Mouse (Mus musculus): ENCODE data around the gene Inhbc. TPM values are rescaled to one million over a fixed set of nuclear protein-coding genes. Genes with fewer than 3 reads are reported as not detected.
A peak's percentile ranks its signal among the peaks of the same experiment; 100 is the strongest.
"Not testable (repeated sequence)": the region's sequence is repeated elsewhere in the genome, so short reads cannot be mapped to it uniquely, and the experiment has no call there.

Inhbc gene
- polyA plus RNA-seq, 1 experiment from 2014 or later = not detected

- peaks cover 20% of the 10 kb centered on the region for H3K4me1 ChIP-seq (replicated peaks)
- peak overlapping the region; percentile 81 for H3K4me2 ChIP-seq
- peaks cover 24% of the 10 kb centered on the region for H3K36me3 ChIP-seq
- peak overlapping the region; percentile 92 for H3K9ac ChIP-seq
- no peaks in the 10 kb centered on the region for H3K27me3 ChIP-seq
- ATAC-seq (ENCODE audit: low FRiP score, low read depth) = peak; percentile 58
- H3K9me3 ChIP-seq = no peaks in the 10 kb centered on the region
- peak overlapping the region; percentile 78 for H3K27ac ChIP-seq (replicated peaks)
- peak overlapping the region; percentile 91 for H3K4me3 ChIP-seq
- WGBS = 39% methylated on average over 23 of the region's 23 CpGs
These were observed 59.4 kb downstream of the Inhbc start for GRCm38 (mm10) chr10:127310523-127311475.

DNA sequence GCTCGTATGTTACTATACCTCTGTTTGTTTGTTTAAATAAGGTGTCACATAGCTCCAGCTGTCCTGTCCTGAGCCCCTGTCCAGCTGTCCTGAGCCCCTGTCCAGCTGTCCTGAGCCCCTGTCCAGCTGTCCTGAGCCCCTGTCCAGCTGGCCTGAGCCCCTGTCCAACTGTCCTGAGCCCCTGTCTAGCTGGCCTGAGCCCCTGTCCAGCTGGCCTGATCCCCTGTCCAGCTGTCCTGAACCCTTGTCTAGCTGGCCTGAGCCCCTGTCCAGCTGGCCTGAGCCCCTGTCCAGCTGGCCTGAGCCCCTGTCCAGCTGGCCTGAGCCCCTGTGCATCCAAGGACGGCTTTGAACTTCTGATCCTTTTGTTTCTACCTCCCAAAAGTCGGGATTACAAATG is 61.1 kb downstream of the Inhbc start:
- not testable (repeated sequence) for H3K9ac ChIP-seq; H3K27me3 ChIP-seq; ATAC-seq (ENCODE audit: low FRiP score, low read depth); H3K9me3 ChIP-seq; H3K4me2 ChIP-seq; H3K27ac ChIP-seq (replicated peaks); H3K4me3 ChIP-seq
- Histone ChIP-seq H3K4me1 (replicated peaks) (peaks cover 20% of the 10 kb centered on the region), H3K36me3 (peaks cover 41% of the 10 kb centered on the region)
- WGBS = 86% methylated on average over 3 of the region's 3 CpGs

Other genes starting within 250 kb of the Inhbc start
- gene Os9, start 249.3 kb downstream of the Inhbc start, polyA plus RNA-seq (2015; fragmentation: Nextera tagmentation; extraction: Ambion mirVana) = 125 and 130 TPM in 2 replicates
- 54.0 and 74.6 TPM in 2 replicates for gene B4galnt1, start 205.2 kb downstream of the Inhbc start, polyA plus RNA-seq (2015; fragmentation: Nextera tagmentation; extraction: Ambion mirVana)
- 0.91 and 1.0 TPM in 2 replicates for gene Slc26a10, start 189.8 kb downstream of the Inhbc start, polyA plus RNA-seq (2015; fragmentation: Nextera tagmentation; extraction: Ambion mirVana)
- gene Arhgef25, start 180.3 kb downstream of the Inhbc start, polyA plus RNA-seq (2015; fragmentation: Nextera tagmentation; extraction: Ambion mirVana) = 27.3 and 30.3 TPM in 2 replicates
- 240 and 266 TPM in 2 replicates for gene Dtx3, start 174.7 kb downstream of the Inhbc start, polyA plus RNA-seq (2015; fragmentation: Nextera tagmentation; extraction: Ambion mirVana)
- gene Pip4k2c, start 158.8 kb downstream of the Inhbc start, polyA plus RNA-seq (2015; fragmentation: Nextera tagmentation; extraction: Ambion mirVana) = 19.1 and 19.6 TPM in 2 replicates
- 110 and 114 TPM in 2 replicates for gene Kif5a, start 107.1 kb downstream of the Inhbc start, polyA plus RNA-seq (2015; fragmentation: Nextera tagmentation; extraction: Ambion mirVana)
- 336 and 350 TPM in 2 replicates for gene Dctn2, start 104.1 kb downstream of the Inhbc start, polyA plus RNA-seq (2015; fragmentation: Nextera tagmentation; extraction: Ambion mirVana)
- 16.1 and 17.5 TPM in 2 replicates for gene Mbd6, start 81.4 kb downstream of the Inhbc start, polyA plus RNA-seq (2015; fragmentation: Nextera tagmentation; extraction: Ambion mirVana)
- 115 and 118 TPM in 2 replicates for gene Mars, start 58.6 kb downstream of the Inhbc start, polyA plus RNA-seq (2015; fragmentation: Nextera tagmentation; extraction: Ambion mirVana)
- 0.86 and 1.5 TPM in 2 replicates for gene Arhgap9, start 48.5 kb downstream of the Inhbc start, polyA plus RNA-seq (2015; fragmentation: Nextera tagmentation; extraction: Ambion mirVana)
- gene Gli1, start 28.5 kb downstream of the Inhbc start, polyA plus RNA-seq (2015; fragmentation: Nextera tagmentation; extraction: Ambion mirVana) = 1.6 and 2.0 TPM in 2 replicates
- 0.09 TPM in 1 of 2 replicates, not detected in the other for gene Inhbe, start 16.0 kb downstream of the Inhbc start, polyA plus RNA-seq (2015; fragmentation: Nextera tagmentation; extraction: Ambion mirVana)
- 38.8 and 41.9 TPM in 2 replicates for gene R3hdm2, start 9.9 kb upstream of the Inhbc start, polyA plus RNA-seq (2015; fragmentation: Nextera tagmentation; extraction: Ambion mirVana)
- 2.5 and 2.9 TPM in 2 replicates for gene Stac3, start 131.3 kb upstream of the Inhbc start, polyA plus RNA-seq (2015; fragmentation: Nextera tagmentation; extraction: Ambion mirVana)
- gene Ndufa4l2, start 144.5 kb upstream of the Inhbc start, polyA plus RNA-seq (2015; fragmentation: Nextera tagmentation; extraction: Ambion mirVana) = 20.7 and 24.4 TPM in 2 replicates
- gene Shmt2, start 152.0 kb upstream of the Inhbc start, polyA plus RNA-seq (2015; fragmentation: Nextera tagmentation; extraction: Ambion mirVana) = 56.2 and 64.8 TPM in 2 replicates
- gene Nxph4, start 164.1 kb upstream of the Inhbc start, polyA plus RNA-seq (2015; fragmentation: Nextera tagmentation; extraction: Ambion mirVana) = 161 and 194 TPM in 2 replicates